8 mouse cellular contexts compared by ENCODE assay signal in the genomic region with DNA sequence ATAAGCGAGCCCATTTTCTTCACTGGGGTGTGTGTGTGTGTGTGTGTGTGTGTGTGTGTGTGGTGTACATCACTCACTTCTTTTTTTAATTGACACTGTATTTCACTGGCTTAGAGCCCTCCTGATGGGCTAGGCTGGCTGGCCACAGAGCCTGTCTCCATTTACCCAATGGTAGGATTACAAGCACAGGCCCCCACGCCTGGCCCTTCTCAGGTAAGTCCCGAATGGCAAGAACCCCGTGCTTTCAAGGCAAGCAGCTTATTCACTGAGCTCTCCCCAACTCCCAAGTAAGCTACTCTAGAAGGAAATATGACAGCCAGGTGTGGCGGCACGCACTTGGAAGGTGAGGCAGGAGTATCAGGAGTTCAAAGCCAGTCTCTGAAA.
A peak's percentile ranks its signal among the peaks of the same experiment; 100 is the strongest.
DNase-seq lines count a peak whose midpoint lies in the region; ATAC-seq and TF ChIP-seq lines count a peak whose summit lies in the region.
"Had no signal": no experiment of that assay in that cellular context is flagged by ENCODE, and none has a peak within 500 bp of the region (broad histone marks: within the 10 kb centered on the region; RNA-seq: fewer than 3 reads in every experiment).

No protein-coding gene starts in this region.

- peaks cover 12% of the 10 kb centered on the region for H3K4me1 ChIP-seq in heart, embryonic 15.5 days (replicated peaks)
- peaks cover 15% of the 10 kb centered on the region for H3K4me1 ChIP-seq in lung, embryonic 15.5 days
- H3K4me1 ChIP-seq in lung, adult 2 months (ENCODE audit: control insufficient read depth, insufficient read depth, low read length): no peaks in the 10 kb centered on the region
- H3K4me1 ChIP-seq in intestine, postnatal 0 days (replicated peaks; ENCODE audit: control insufficient read depth, insufficient read depth, low read length): no peaks in the 10 kb centered on the region
- peaks cover 7% of the 10 kb centered on the region; the same call in 1 of the 2 replicates for H3K4me1 ChIP-seq in neural tube, embryonic 14.5 days (ENCODE audit: control insufficient read depth, insufficient read depth, low read length)
- H3K4me1 ChIP-seq: stomach, embryonic 15.5 days had no signal

- no peak overlapping the region for H3K27ac ChIP-seq in heart, embryonic 15.5 days
- H3K27ac ChIP-seq in lung, embryonic 15.5 days: peak overlapping the region; percentile 57; the same call in 1 of the 2 replicates
- no peak overlapping the region for H3K27ac ChIP-seq in intestine, postnatal 0 days (ENCODE audit: low read depth, low read length)
- 0 out of 2 replicates have a peak overlapping the region, but pooled peaks have one; percentile 16 for H3K27ac ChIP-seq in neural tube, embryonic 14.5 days (ENCODE audit: low read depth, low read length)

- no peaks in the 10 kb centered on the region for H3K9me3 ChIP-seq in heart, embryonic 15.5 days (replicated peaks)
- no peaks in the 10 kb centered on the region for H3K9me3 ChIP-seq in lung, embryonic 15.5 days
- H3K9me3 ChIP-seq in intestine, postnatal 0 days (ENCODE audit: control insufficient read depth): no peaks in the 10 kb centered on the region
- no peaks in the 10 kb centered on the region for H3K9me3 ChIP-seq in neural tube, embryonic 14.5 days (ENCODE audit: control insufficient read depth, low read length)
- H3K9me3 ChIP-seq: stomach, embryonic 15.5 days had no signal

- H3K27me3 ChIP-seq in heart, embryonic 15.5 days: no peaks in the 10 kb centered on the region
- no peaks in the 10 kb centered on the region for H3K27me3 ChIP-seq in lung, embryonic 15.5 days
- no peaks in the 10 kb centered on the region for H3K27me3 ChIP-seq in intestine, postnatal 0 days (replicated peaks; ENCODE audit: control insufficient read depth, insufficient read depth, low read length)
- no peaks in the 10 kb centered on the region for H3K27me3 ChIP-seq in neural tube, embryonic 14.5 days (ENCODE audit: control insufficient read depth, insufficient read depth, low read length)
- H3K27me3 ChIP-seq: stomach, embryonic 15.5 days had no signal

- ATAC-seq in heart, embryonic 15.5 days (replicated peaks; ENCODE audit: insufficient number of reproducible peaks, insufficient read depth, low FRiP score, low read depth): no peak
- ATAC-seq in lung, embryonic 15.5 days (ENCODE audit: borderline replicate concordance, extremely low read depth, low FRiP score, low TSS enrichment): peak; percentile 27; the same call in 1 of the 2 replicates
- no peak for ATAC-seq in intestine, postnatal 0 days
- ATAC-seq in neural tube, embryonic 14.5 days (ENCODE audit: low read depth): no peak; the same call in 1 of the 2 replicates

- TF ChIP-seq POLR2A in lung, adult 2 months (IDR thresholded peaks at IDR 0.05; ENCODE audit: borderline replicate concordance, extremely low read depth, low read depth, low read length): no peak

- H3K36me3 ChIP-seq in heart, embryonic 15.5 days: peaks cover 9% of the 10 kb centered on the region; the same call in 1 of the 2 replicates
- H3K36me3 ChIP-seq in lung, embryonic 15.5 days: no peaks in the 10 kb centered on the region
- H3K36me3 ChIP-seq in intestine, postnatal 0 days (ENCODE audit: control insufficient read depth, insufficient read depth): peaks cover 5% of the 10 kb centered on the region; the same call in 1 of the 2 replicates
- H3K36me3 ChIP-seq in neural tube, embryonic 14.5 days (ENCODE audit: control insufficient read depth, insufficient read depth, low read length): no peaks in the 10 kb centered on the region
- H3K36me3 ChIP-seq: stomach, embryonic 15.5 days had no signal

- no peak for DNase-seq in heart, postnatal 4 days
- no peak for DNase-seq in lung, adult 2 months
- no peak for DNase-seq in cerebellum, postnatal 4 days (ENCODE audit: low spot score in 2 of 2)

- no peak overlapping the region for H3K9ac ChIP-seq in heart, embryonic 15.5 days
- H3K9ac ChIP-seq in lung, embryonic 15.5 days: no peak overlapping the region
- H3K9ac ChIP-seq in intestine, postnatal 0 days (ENCODE audit: low read depth, low read length): no peak overlapping the region
- H3K9ac ChIP-seq in neural tube, embryonic 14.5 days (replicated peaks; ENCODE audit: low read depth, low read length): no peak overlapping the region
- H3K9ac ChIP-seq: stomach, embryonic 15.5 days had no signal

- 70% methylated on average over 6 of the region's 6 CpGs for WGBS in heart, embryonic 15.5 days
- 68% methylated on average over 6 of the region's 6 CpGs for WGBS in lung, embryonic 15.5 days
- WGBS in lung, adult 2 months: 67% methylated on average over 6 of the region's 6 CpGs
- WGBS in intestine, postnatal 0 days: 79% methylated on average over 6 of the region's 6 CpGs
- 77% methylated on average over 6 of the region's 6 CpGs for WGBS in neural tube, embryonic 14.5 days

- no peak for TF ChIP-seq CTCF in lung, adult 2 months (IDR thresholded peaks at IDR 0.05; ENCODE audit: insufficient read depth, low read length)
- TF ChIP-seq CTCF in intestine, postnatal 0 days (IDR thresholded peaks at IDR 0.05; ENCODE audit: low read depth): no peak

- no peak overlapping the region for H3K4me3 ChIP-seq in heart, embryonic 15.5 days
- no peak overlapping the region for H3K4me3 ChIP-seq in lung, embryonic 15.5 days
- H3K4me3 ChIP-seq in lung, adult 2 months (replicated peaks; ENCODE audit: extremely low read depth, low read depth, low read length): no peak overlapping the region
- H3K4me3 ChIP-seq in intestine, postnatal 0 days (ENCODE audit: low read depth, low read length): no peak overlapping the region
- H3K4me3 ChIP-seq in neural tube, embryonic 14.5 days (ENCODE audit: low read depth, low read length): no peak overlapping the region
- H3K4me3 ChIP-seq: stomach, embryonic 15.5 days had no signal

- peak overlapping the region; percentile 49; the same call in 1 of the 2 replicates for H3K4me2 ChIP-seq in heart, embryonic 15.5 days
- no peak overlapping the region for H3K4me2 ChIP-seq in lung, embryonic 15.5 days
- peak overlapping the region; percentile 51; the same call in 1 of the 2 replicates for H3K4me2 ChIP-seq in intestine, postnatal 0 days (replicated peaks; ENCODE audit: low read depth)
- H3K4me2 ChIP-seq in neural tube, embryonic 14.5 days (ENCODE audit: low read depth, low read length): no peak overlapping the region

Comparison
In these comparisons a context has a peak if more than half of its experiments do, and no peak if none do; other contexts are left out.
1. H3K27ac ChIP-seq: peak in lung, embryonic 15.5 days (single experiment) and neural tube, embryonic 14.5 days (single experiment); none in heart, embryonic 15.5 days (single experiment) and intestine, postnatal 0 days (single experiment).
2. H3K4me2 ChIP-seq: peak in heart, embryonic 15.5 days (single experiment) and intestine, postnatal 0 days (single experiment); none in lung, embryonic 15.5 days (single experiment) and neural tube, embryonic 14.5 days (single experiment).